Mouse (Mus musculus) liver, embryonic 14.5 days (tissue): ENCODE measurements around the gene Agrn. TPM values are rescaled to one million over a fixed set of nuclear protein-coding genes. Genes with fewer than 3 reads are reported as not detected.
A peak's percentile ranks its signal among the peaks of the same experiment; 100 is the strongest.

Experiments used
- ATAC-seq: fragments of 200-750 bp; cut with Nextera tagmentation; 2 replicates; pipeline ENCODE4 v1.8.0; 2017; ENCODE audit warnings: moderate number of reproducible peaks, mild to moderate bottlenecking, moderate library complexity; ENCODE audit not compliant: insufficient read depth
- DNase-seq, 3 experiments: peaks; one replicate each; pipeline ENCODE4 v3.0.0-alpha.2; 2012 to 2013; ENCODE audit warnings: low read depth in 3 of 3, low spot score in 3 of 3
- H3K27ac ChIP-seq: fragments of 300-500 bp; sonication (generic); 2 replicates; pipeline ENCODE4 v1.5.1; 2014; ENCODE audit warnings: moderate library complexity, mild to moderate bottlenecking, control low read depth, inconsistent platforms
- H3K27me3 ChIP-seq: fragments of 300-500 bp; sonication (generic); 2 replicates; pipeline ENCODE4 v1.6.1; 2014; ENCODE audit warnings: mild to moderate bottlenecking, low read length, moderate library complexity; ENCODE audit not compliant: control insufficient read depth, insufficient read depth
- H3K36me3 ChIP-seq: fragments of 300-500 bp; sonication (generic); replicated peaks from 2 replicates; pipeline ENCODE4 v1.6.1; 2014; ENCODE audit warnings: low read depth; ENCODE audit not compliant: control insufficient read depth, insufficient read depth
- H3K4me1 ChIP-seq, 2 experiments: fragments of 200-500 bp in 1 of 2; fragments of 300-500 bp in 1 of 2; sonication (generic) in 1 of 2; replicated peaks; 2 replicates each; pipeline ENCODE4 v1.6.1; 2012 to 2014; ENCODE audit warnings: antibody characterized with exemption in 1 of 2, inconsistent platforms in 1 of 2, low read length in 1 of 2; ENCODE audit not compliant: control insufficient read depth in 2 of 2, insufficient read depth in 2 of 2
- H3K4me2 ChIP-seq: fragments of 300-500 bp; sonication (generic); 2 replicates; pipeline ENCODE4 v1.6.1; 2014; ENCODE audit warnings: low read depth, mild to moderate bottlenecking, control low read depth, moderate library complexity
- H3K4me3 ChIP-seq, 2 experiments: fragments of 200-500 bp in 1 of 2; fragments of 300-500 bp in 1 of 2; sonication (generic) in 1 of 2; 2 replicates each; pipeline ENCODE4 v1.5.1; 2012 to 2014; ENCODE audit warnings: low read depth in 2 of 2, low read length in 2 of 2, mild to moderate bottlenecking in 2 of 2, control low read depth in 1 of 2, inconsistent platforms in 1 of 2, moderate library complexity in 1 of 2; ENCODE audit not compliant: insufficient read depth in 1 of 2
- H3K9ac ChIP-seq: fragments of 300-500 bp; sonication (generic); replicated peaks from 2 replicates; pipeline ENCODE4 v1.6.1; 2014; ENCODE audit warnings: mild to moderate bottlenecking, control low read depth, moderate library complexity
- H3K9me3 ChIP-seq: fragments of 300-500 bp; sonication (generic); 2 replicates; pipeline ENCODE4 v1.6.1; 2016; ENCODE audit warnings: low read length, mixed read lengths; ENCODE audit not compliant: control insufficient read depth
- CTCF ChIP-seq: IDR thresholded peaks from 2 replicates; pipeline ENCODE4 v1.5.1; 2016; ENCODE audit warnings: antibody characterized with exemption, low read depth, control low read depth
- EP300 ChIP-seq: IDR thresholded peaks from 2 replicates; pipeline ENCODE4 v1.6.1; 2016; ENCODE audit warnings: antibody characterized with exemption, low read depth
- WGBS: fragments of 180-500 bp; shearing (Covaris S2); extraction: QIAGEN DNeasy Blood & Tissue Kit; methylation state at CpG from one replicate; pipeline ENCODE4 v1.1.7; 2014; ENCODE audit not compliant: insufficient replicate concordance; 5-methylcytosine and 5-hydroxymethylcytosine counted together
- polyA plus RNA-seq, 2 experiments: library from polyadenylated mRNA; depleted of rRNA in 1 of 2; stranded (reverse) in 1 of 2; unstranded in 1 of 2; fragments of >200 nt; fragmentation: Nextera tagmentation in 1 of 2; extraction: Ambion mirVana in 1 of 2; gene quantifications; 2 replicates each; pipeline versions ENCODE4 v1.2.1 to v1.2.3; 2012 to 2014

Gene Agrn
- polyA plus RNA-seq, 2 experiments, result 6.7 to 18.5 TPM

- no peaks in the 10 kb centered on the region for H3K36me3 ChIP-seq
- WGBS, result 53% methylated on average over 5 of the region's 5 CpGs
- H3K9me3 ChIP-seq, result no peaks in the 10 kb centered on the region
- ATAC-seq (no peak), DNase-seq (no peak)
- no peak overlapping the region for H3K9ac ChIP-seq
- H3K27ac ChIP-seq, result no peak overlapping the region
- H3K4me1 ChIP-seq, result peaks cover 26 to 48% of the 10 kb centered on the region in 2 experiments
- no peak overlapping the region for H3K4me3 ChIP-seq
- H3K4me2 ChIP-seq, result no peak overlapping the region
- H3K27me3 ChIP-seq, result no peaks in the 10 kb centered on the region
- TF ChIP-seq CTCF (no peak), EP300 (no peak)
These were observed 9.0 kb downstream of the Agrn start for GRCm38 (mm10) chr4:156188162-156188810.

GRCm38 (mm10) chr4:156185950-156186850 lies 11.1 kb downstream of the Agrn start:
- H3K4me3 ChIP-seq, result peak overlapping the region; percentile 45 to 48
- no peaks in the 10 kb centered on the region for H3K36me3 ChIP-seq
- H3K9me3 ChIP-seq, result no peaks in the 10 kb centered on the region
- DNase-seq (no peak), ATAC-seq (peak; percentile 44)
- 10% methylated on average over 31 of the region's 31 CpGs for WGBS
- peaks cover 17 to 40% of the 10 kb centered on the region in 2 experiments for H3K4me1 ChIP-seq
- H3K9ac ChIP-seq, result peak overlapping the region; percentile 50
- no peaks in the 10 kb centered on the region for H3K27me3 ChIP-seq
- no peak overlapping the region for H3K27ac ChIP-seq
- peak overlapping the region; percentile 69 for H3K4me2 ChIP-seq
- TF ChIP-seq CTCF (no peak), EP300 (no peak)

- ATAC-seq (peak; percentile 80), DNase-seq (no peak)
- peak overlapping the region; percentile 69 for H3K4me2 ChIP-seq
- TF ChIP-seq EP300 (peak; percentile 59), CTCF (no peak)
- no peaks in the 10 kb centered on the region for H3K36me3 ChIP-seq
- H3K27ac ChIP-seq, result no peak overlapping the region
- no peaks in the 10 kb centered on the region for H3K9me3 ChIP-seq
- H3K27me3 ChIP-seq, result no peaks in the 10 kb centered on the region
- peak overlapping the region; percentile 45 to 48 for H3K4me3 ChIP-seq
- WGBS, result 45% methylated on average over 13 of the region's 13 CpGs
- H3K4me1 ChIP-seq, result peaks cover 17 to 40% of the 10 kb centered on the region in 2 experiments
- H3K9ac ChIP-seq, result peak overlapping the region; percentile 50
These were observed 11.8 kb downstream of the Agrn start for GRCm38 (mm10) chr4:156185456-156185949.

GRCm38 (mm10) chr4:156184291-156184954 lies 12.9 kb downstream of the Agrn start:
- Histone ChIP-seq H3K9ac (no peak overlapping the region), H3K9me3 (no peaks in the 10 kb centered on the region), H3K27ac (no peak overlapping the region), H3K4me1 (peaks cover 17 to 37% of the 10 kb centered on the region in 2 experiments), H3K4me3 (no peak overlapping the region), H3K27me3 (no peaks in the 10 kb centered on the region), H3K4me2 (peak overlapping the region; percentile 22; the same call in 1 of the 2 replicates), H3K36me3 (no peaks in the 10 kb centered on the region)
- TF ChIP-seq EP300 (no peak), CTCF (no peak)
- no peak for DNase-seq
- no peak; the same call in 1 of the 2 replicates for ATAC-seq
- 47% methylated on average over 7 of the region's 7 CpGs for WGBS
